Mouse (Mus musculus): ENCODE data around the gene Emx2.

Emx2 gene

GRCm38 (mm10) chr19:59457951-59458742 is at the start of gene Emx2:
Emx2 (plus strand) TSS chr19:59458372.
- DNase-seq, result peak; percentile 90

- DNase-seq, result no peak
Measured at GRCm38 (mm10) chr19:59414128-59414527, 44.0 kb upstream of the Emx2 start.

- DNase-seq, result peak; percentile 73 to 91
Measured at GRCm38 (mm10) chr19:59418024-59418423, 40.1 kb upstream of the Emx2 start.

- DNase-seq, result no peak
Measured at GRCm38 (mm10) chr19:59418671-59419070, 39.5 kb upstream of the Emx2 start.

- DNase-seq, result no peak
Measured at GRCm38 (mm10) chr19:59422393-59422792, 35.8 kb upstream of the Emx2 start.

DNA sequence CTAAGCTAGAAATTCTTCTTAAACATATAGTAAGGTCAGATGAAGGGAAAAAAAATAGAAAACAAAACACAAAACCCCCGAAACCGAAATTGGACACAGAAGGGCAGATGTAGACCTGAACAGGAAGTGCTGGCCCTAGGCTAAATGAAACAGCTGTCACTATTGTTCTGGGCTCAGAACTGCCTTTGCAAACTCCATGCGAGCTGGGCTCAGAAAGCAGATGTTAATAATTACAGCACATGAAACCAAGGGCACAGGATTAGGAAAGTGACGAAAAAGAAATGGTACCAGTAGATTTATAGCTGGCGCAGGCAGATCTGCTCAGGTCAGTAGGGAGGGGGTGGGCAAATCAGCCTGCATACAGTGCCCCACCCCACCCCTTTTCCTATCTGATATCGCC is 34.5 kb upstream of the Emx2 start:
- DNase-seq, result no peak

- DNase-seq, result no peak
Measured at GRCm38 (mm10) chr19:59424975-59425374, 33.2 kb upstream of the Emx2 start.

- no peak for DNase-seq
Measured at GRCm38 (mm10) chr19:59432286-59432685, 25.9 kb upstream of the Emx2 start.

DNA sequence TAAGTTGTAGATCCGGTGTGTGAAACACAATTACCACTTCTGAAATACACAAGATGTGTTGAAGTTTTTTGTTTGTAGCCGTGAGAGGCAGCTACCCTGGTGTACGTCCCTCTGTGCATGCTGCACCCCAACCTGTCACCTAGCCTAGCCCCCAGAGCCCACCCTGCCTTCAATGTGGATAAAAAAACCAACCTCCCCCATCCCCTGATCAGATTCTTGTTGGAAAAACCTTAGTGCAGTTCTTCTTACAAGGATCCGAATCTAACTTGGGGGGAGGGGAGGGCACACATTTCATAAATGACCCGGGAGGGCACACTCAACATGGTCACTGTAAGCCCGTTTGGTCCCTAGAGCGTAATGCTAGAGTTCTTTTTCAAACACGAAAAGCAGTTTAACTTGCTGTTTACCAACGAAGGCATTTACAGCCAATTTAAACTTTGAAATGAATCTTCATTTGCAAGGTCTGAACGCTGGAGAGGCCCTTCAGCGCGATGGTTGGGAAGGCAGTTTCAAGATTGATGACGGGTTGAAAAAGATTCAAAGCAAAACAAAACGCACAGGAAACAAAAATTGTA is 7.5 kb upstream of the Emx2 start:
- DNase-seq, result no peak

GRCm38 (mm10) chr19:59451441-59451951 is 6.7 kb upstream of the Emx2 start:
- DNase-seq, result no peak

- DNase-seq, result no peak
Measured at GRCm38 (mm10) chr19:59452321-59452720, 5.9 kb upstream of the Emx2 start.

- no peak for DNase-seq
Measured at GRCm38 (mm10) chr19:59453591-59453990, 4.6 kb upstream of the Emx2 start.

DNA sequence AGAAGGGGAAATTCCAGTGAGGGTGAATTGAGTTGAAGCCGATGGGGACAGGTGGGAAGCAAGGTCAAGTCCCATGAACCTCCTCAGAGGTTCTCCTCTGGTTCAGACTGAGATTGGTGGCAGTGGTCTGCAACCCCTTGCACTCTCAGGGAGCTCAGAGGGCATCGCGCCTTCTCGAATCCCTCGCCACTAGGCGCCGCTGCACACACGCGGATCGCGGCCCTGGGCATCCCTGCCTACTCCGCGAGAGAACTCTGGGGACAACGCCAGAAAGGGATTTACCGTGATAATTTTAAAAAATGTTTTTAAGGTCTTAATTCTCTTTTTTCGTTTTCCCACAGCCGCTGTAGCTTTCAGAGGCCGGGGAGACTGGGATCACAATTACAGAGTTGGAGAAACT is 4.0 kb upstream of the Emx2 start:
- DNase-seq, result peak; percentile 57 to 82

DNA sequence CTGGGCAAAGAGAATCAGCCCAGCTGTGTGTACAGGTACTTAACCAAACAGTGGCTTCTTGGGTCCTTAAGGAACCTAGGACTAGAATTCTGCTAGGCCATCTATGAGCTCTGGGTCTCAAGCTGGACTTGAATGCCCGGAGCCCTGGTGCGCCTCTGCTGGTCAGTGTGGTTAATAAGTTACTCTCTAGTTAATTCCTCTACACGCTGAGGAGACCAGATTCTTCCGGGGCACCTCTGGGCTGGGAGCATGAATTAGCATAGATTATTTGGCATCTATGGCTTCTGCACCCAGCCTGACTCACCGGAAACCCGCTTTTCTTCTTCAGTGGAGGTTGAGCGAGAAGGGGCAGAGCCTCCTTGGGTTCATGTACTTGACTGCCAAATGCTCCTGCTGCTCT is 2.5 kb upstream of the Emx2 start:
- peak; percentile 90 to 94 for DNase-seq

- peak; percentile 65 to 76 for DNase-seq
Measured at GRCm38 (mm10) chr19:59457011-59457945, 894 bp upstream of the Emx2 start.

DNA sequence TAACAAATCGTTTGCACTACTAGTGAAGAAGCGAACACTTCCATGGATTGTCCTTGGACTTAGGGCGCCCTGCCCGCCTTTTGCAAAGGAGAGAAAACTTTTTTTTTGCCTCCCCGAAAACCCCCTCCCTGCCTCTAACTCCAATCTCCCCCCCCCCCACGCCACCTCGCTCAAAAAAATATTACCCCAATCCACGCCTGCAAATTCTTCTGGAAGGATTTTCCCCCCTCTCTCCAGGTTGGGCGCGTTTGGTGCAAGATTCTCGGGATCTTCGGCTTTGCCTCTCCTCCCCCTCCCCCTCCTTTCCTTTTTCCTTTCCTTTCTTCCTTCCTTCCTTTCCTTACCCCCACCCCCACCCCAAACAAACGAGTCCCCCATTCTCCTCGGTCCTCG is 567 bp downstream of the Emx2 start:
- DNase-seq, result no peak

- DNase-seq, result no peak
Measured at GRCm38 (mm10) chr19:59459158-59459781, 1.1 kb downstream of the Emx2 start.

DNA sequence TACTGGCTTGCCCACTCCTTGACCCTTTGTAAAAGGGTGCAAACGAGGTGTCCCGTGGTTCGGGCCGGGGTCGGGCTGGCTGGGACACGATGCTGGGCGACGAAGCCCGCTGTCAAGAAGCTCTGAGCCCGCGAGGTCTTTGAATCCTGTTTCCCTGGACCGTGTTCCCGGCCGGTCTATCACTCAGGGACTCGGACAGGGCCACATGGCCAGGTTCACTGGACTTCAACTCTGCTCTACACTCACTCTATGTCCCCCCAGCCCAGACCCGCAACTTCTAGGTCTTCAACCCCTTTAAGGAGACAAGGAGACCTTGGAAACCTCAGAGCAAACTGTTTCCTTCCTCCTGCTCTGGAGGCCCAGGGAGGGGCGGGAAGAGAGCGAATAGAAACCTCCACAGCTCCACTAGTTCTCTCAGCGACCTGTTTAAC is 1.7 kb downstream of the Emx2 start:
- no peak for DNase-seq

GRCm38 (mm10) chr19:59460328-59461115 is 2.4 kb downstream of the Emx2 start:
- DNase-seq, result no peak

DNA sequence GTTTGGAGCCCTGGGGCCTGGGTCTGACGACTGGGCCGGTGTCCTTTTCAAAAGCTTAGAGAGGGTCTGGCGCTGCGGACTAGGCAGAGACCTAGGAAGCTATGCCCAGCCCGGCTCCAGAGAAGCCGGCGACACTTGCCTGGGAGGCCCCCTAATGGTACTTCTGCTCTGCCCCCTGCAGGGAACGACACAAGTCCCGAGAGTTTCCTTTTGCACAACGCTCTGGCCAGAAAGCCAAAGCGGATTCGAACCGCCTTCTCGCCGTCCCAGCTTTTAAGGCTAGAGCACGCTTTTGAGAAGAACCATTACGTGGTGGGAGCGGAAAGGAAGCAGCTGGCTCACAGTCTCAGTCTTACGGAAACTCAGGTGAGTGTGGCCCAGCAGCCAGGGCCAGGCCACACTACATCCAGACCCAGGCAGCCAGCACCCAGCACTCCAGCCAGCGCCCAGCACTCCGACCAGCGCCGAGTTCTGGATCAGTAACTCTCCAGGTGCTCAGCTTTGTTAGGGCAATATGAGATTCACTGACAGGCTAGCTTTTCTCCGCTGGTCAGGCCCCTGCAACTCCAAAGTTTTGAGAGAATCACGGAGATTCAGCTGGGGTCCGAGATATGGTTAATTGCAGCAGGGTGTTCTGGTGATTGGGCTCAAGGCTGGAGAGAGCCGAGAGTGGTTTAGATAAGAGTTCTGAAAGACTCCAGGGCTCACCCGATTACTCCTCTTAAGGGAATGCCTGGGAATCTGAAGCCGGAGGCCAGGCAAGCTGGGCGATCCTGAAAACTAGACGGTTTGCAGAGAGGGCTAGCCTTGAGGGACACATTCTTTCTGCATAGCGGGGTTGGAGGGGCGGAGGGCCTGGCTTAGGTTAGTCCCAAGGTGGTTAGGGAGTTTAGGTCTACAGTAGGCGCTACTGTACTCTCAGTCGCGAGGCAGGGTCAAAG is 3.6 kb downstream of the Emx2 start:
- peak; percentile 64 to 68 for DNase-seq
